Mouse (Mus musculus) lung, postnatal 4 days (tissue): ENCODE data around the gene Hist1h4k.

Source experiments
- DNase-seq, 2 experiments: peaks; one replicate each; pipeline ENCODE4 v3.0.0; 2021

The Hist1h4k gene

DNA sequence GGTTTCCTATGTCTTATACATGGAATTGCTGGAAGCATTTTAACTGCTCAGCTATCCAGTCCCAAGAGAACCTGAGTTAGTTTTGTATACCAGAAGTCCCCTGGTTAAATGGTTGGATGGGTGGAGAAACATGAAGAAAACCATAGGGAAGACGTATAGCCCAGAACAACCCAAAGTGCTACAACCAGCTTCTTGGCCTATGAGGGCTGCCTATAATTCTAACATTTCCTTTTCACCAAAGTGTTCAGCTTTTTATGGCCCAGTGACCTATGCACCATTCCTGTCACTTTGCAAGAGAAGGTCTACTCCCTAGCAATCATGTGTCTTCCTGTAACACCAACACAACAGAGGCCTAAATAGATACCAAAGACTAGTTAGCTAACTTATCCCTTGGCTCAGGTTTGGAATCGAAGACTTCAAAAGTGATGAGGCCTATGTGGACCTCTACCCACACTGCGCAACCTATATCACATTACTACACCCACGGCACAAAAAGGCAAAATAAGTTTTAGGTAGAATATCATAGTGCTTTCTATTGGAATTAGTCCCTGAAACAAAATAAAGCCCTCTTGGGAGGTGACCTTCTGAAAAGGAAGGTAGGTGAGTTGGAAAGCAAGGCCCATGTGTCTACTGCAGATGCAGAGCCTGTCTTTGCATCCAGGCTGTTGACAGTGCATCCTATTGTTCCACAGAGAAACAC is 31.8 kb downstream of the Hist1h4k start:
- DNase-seq, result no peak

DNA sequence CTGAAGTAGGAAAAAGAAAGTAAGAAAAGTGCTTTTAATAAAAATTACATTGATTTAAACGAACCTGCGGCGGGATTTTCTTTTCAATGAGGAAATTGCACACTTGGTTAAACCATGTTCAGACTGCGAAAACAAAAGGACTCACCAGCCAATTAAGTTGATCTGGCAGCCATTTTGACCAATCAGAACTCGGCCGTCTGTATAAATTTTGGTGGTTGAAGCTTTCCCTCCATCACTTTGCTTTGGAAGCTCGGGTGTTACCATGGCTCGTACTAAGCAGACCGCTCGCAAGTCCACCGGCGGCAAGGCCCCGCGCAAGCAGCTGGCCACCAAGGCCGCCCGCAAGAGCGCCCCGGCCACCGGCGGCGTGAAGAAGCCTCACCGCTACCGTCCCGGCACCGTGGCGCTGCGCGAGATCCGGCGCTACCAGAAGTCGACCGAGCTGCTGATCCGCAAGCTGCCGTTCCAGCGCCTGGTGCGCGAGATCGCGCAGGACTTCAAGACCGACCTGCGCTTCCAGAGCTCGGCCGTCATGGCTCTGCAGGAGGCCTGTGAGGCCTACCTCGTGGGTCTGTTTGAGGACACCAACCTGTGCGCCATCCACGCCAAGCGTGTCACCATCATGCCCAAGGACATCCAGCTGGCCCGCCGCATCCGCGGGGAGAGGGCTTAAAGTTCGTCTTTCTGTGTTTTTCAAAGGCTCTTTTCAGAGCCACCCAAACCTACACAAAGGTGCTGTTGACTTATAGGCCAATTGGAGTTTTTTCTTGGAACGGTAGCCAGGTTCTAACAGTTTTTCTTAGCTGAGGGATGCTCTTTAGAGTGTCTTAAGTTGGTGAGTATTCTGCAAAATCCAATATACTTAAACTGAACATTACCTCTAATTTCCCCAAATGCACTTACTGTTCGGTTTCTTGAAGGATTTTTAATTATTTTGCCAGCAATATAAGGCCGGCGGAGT is 32.6 kb downstream of the Hist1h4k start, which contains the start of gene Hist1h3h:
Gene Hist1h3h (plus strand): TSS at position 263 of the 961 bp plus-strand sequence.
- peak; percentile 81 to 90 for DNase-seq

DNA sequence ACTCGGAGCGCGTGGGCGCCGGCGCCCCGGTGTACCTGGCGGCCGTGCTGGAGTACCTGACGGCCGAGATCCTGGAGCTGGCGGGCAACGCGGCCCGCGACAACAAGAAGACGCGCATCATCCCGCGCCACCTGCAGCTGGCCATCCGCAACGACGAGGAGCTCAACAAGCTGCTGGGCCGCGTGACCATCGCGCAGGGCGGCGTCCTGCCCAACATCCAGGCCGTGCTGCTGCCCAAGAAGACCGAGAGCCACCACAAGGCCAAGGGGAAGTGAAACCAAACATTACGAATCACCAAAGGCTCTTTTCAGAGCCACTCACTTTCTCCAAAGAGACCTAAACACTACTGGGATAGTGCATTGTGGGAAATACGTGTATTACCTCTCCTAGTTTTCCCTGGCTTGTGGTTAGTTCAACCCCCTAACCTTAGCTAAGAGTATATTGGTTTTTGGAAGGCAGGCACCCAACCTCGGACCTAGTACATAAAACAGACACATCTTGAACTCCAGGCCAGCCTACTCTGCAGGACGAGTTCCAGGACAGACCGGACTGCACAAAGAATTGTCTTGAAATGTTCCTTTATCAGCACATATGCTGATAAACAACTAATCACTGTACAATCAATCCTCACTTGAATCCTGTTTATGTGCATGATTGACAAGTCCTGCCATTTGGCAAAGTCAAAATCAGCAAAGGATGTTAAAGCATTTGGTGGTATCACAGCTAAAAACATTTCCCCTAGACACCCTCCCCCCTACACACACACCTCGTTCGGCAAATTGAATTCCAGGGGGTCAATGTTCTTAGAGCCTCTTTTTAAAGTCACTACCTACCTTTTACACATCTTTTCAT is 33.5 kb downstream of the Hist1h4k start:
- DNase-seq, result peak in 1 of 2 experiments; percentile 24

DNA sequence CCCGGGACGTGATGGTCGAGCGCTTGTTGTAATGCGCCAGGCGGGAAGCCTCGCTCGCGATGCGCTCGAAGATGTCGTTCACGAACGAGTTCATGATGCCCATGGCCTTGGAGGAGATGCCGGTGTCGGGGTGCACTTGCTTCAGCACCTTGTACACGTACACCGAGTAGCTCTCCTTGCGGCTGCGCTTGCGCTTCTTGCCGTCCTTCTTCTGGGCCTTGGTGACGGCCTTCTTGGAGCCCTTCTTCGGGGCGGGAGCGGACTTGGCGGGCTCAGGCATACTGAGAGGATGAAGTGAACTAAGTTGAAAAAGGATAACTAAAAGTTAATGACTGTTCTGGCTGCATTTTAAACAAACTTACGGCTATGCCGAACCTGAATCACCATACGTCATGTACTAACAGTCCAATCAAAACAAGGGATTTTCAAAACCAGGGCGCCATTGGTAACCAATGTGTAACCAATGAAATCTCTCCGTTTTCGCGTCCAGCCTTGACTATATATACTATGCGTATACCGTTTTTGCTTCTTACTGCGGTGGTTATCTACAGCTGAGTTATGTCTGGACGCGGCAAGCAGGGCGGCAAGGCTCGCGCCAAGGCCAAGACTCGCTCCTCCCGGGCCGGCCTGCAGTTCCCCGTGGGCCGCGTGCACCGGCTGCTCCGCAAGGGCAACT is 34.3 kb downstream of the Hist1h4k start, which contains the start of the genes Hist1h2bl and Hist1h2ai:
Gene Hist1h2bl (minus strand): TSS at position 280 of the 676 bp plus-strand sequence.
Gene Hist1h2ai (plus strand): TSS at position 559 of the 676 bp plus-strand sequence.
- DNase-seq, result peak; percentile 82 to 85

DNA sequence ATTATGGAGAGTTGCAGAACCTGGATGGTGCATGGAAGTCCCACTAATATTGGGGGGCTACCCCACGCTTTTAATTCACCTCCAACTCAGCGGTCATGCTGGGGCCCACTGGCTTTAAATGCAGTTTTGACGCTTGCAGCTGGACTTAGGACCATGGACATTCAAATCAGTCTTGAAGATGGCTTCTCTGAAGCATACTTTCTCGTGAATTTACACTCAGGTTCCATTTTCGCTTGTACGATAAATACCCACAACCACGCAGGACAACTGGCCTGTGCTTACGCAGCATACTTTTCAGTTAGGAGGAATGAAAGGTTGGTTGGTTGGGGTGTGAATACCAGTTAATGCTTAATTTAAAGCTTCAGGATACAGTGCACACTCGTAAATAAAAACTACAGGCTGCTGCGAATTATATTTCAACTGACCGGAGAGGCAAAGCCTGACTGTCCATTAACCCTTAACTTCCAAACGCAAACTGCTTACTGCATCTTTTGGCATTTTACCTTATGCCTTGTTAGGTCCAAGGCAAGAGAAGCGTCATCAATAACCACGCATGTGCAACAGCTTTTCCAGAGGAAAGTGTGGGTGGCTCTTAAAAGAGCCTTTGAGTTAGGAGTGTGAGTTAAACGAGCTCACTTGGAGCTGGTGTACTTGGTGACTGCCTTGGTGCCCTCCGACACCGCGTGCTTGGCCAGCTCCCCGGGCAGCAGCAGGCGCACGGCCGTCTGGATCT is 35.0 kb downstream of the Hist1h4k start:
- DNase-seq, result no peak

DNA sequence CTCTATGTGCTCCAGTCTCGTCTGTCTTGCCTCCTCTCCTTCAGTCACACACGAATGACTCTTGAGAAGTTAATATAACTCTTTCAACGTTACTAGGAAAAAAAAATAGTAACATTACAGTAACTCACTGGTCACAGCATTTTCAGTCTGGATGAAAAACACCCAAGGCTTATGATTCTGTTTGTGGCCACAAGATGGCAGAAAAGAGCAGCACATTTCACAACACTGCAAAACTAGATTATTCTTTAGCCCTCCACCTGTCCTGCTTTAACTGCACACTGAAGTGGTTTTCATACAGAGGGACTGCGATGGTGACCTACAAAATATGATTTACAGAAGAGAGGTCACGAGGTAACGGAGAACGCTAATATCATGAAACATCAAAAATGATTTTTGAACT is 35.6 kb downstream of the Hist1h4k start:
- peak in 1 of 2 experiments; percentile 79 for DNase-seq

DNA sequence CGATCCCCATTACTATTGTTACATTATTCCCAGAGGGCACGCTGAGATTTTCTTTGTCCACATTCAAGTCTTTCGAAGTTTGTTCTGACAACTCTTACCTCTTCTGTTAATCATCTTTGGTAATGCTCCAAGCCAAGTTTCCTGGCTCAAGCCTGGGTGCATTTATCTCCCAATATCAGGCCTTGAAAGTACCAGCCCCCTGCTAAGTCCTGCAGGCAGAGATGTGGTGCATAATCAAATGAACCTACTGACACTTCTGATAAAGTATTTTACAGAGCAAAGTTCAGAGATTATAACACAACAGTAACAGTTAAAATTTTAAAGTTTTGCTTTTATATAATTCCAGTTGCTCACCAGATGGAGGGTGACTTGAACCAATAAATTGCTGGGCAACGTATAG is 38.6 kb downstream of the Hist1h4k start:
- no peak for DNase-seq

DNA sequence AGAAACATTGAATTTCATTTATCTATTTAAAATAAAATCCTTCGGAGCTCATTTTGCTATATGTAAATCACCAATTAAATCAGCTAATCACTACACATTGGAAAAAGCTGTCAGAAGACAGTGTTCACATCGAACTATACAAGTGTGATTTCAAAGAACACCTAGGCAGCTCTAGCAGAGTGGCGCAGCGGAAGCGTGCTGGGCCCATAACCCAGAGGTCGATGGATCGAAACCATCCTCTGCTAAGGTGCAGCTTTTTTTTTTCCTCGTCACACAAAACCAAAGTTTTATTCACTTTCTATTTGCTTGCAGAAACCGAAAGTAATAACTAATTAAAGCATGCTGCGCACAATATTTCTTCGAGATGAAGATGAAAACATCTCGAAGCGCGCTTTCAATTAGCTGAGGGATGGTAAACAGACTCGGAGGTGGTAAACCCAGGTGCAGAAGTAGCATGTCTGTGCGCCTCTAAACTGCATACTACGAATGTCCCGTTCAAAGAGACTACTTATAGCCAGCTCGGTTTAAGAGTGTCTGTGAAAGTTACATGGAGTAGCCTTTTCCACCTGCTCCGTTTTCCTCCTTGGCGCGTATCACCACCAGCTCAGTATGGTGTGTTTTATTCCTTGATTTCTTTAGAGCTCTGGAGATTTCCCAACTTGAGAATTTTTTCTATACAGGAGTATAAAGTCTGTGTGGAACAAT is 39.3 kb downstream of the Hist1h4k start:
- DNase-seq, result peak; percentile 55 to 81

DNA sequence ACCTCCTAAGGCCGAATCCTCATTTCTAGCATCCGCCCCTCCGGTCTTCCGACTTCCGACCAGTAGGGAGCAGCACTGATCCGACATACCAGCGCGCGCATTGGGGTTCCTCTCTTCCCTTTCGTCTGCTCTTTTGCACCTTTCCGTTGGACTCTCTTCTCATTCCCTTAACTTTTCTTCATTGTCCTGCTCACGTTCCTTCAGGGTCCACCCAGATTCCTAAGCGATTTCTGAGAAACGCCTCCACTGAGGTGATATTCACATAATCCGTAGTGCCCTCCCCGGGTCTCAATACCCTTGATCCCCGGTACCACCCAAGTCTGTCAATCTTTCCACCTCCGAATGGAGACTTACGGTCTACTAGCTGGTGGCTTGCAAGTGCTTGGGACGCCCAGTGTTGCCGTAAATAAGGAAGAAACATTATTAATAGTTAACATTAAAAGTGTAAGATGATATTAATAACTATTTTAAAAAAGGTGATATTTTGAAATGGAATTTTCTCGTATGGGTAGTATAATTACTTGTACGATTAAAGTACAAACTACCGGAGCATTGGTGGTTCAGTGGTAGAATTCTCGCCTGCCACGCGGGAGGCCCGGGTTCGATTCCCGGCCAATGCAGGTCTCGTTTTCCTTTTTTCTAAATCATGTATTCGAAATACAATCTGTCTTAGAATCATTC is 40.1 kb downstream of the Hist1h4k start:
- DNase-seq, result peak; percentile 87 to 92

DNA sequence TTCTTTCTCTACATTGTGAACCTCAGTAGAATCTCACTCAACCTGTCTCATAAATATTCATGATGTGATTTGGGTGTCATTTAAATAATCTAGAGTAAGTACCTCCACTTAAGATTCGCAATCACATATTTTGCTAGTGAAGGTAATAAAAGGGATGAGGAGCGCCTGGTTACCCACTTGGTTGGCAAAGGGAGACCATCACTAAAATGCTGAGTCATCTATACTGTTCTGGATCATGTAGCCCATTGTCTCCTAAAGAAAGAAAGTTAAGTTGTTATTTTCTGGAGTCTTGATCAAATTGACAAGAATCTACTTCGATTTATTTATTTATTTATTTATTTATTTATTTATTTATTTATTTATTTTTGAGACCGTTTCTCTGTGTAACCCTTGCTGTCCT is 43.6 kb downstream of the Hist1h4k start:
- no peak for DNase-seq
